Mouse (Mus musculus) layer of hippocampus, adult 18-20 months (tissue): ENCODE results near the gene Epn2. TPM values are rescaled to one million over a fixed set of nuclear protein-coding genes. Genes with fewer than 3 reads are reported as not detected.
A peak's percentile ranks its signal among the peaks of the same experiment; 100 is the strongest.
"Not testable (repeated sequence)": the region's sequence is repeated elsewhere in the genome, so short reads cannot be mapped to it uniquely, and the experiment has no call there.

Experiments
- DNase-seq, 2 experiments: peaks; one replicate each; pipeline ENCODE4 v3.0.0; 2022; ENCODE audit warnings: low spot score in 2 of 2
- total RNA-seq, 2 experiments: library from RNA; stranded (reverse); gene quantifications; 2 replicates each; pipeline ENCODE4 v1.2.3; 2021

The Epn2 gene
- total RNA-seq, 2 experiments from 2014 or later = 173 to 181 TPM

DNA sequence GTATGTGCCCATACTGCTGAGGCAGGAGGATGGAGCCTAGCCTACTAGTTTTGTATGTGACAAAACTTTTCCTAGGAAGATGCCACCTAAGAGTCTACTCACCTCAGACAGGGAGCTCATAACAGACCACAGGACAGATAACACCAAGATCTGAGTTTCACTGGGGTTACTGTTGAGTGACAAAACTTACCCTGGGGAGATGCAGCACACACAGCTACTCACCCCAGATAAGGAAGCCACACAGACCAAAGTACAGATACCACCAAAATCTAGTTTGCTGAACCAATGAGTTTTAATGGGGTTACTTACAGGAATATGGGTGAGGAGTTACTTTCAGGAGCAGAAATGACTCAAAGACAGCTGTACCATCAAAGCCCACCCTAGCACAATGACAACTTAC, 13.6 kb upstream of the Epn2 start:
- no peak for DNase-seq

DNA sequence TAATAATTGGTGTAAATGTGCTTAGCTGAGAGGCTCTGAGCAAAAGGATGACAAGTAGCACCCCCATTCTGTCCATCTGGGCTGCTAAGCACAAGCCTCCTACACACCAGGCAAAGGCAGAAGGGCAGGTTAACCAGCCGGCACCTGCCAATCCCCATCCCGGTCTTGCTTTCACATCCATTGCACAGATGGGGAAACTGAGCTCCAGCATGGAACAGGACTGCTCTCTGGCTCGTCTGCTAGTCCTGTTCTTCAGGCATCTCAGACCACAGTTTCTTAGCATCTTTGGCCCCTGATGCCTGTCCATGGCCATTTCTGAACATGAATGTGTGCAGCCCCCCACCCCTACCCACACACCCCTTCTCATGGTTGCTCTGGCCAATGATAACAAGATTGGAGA, 12.6 kb upstream of the Epn2 start:
- no peak for DNase-seq

- peak in 1 of 2 experiments; percentile 70 for DNase-seq
Measured at GRCm38 (mm10) chr11:61590516-61591213, 11.2 kb upstream of the Epn2 start.

GRCm38 (mm10) chr11:61585421-61585820, 5.9 kb upstream of the Epn2 start:
- DNase-seq = no peak

DNA sequence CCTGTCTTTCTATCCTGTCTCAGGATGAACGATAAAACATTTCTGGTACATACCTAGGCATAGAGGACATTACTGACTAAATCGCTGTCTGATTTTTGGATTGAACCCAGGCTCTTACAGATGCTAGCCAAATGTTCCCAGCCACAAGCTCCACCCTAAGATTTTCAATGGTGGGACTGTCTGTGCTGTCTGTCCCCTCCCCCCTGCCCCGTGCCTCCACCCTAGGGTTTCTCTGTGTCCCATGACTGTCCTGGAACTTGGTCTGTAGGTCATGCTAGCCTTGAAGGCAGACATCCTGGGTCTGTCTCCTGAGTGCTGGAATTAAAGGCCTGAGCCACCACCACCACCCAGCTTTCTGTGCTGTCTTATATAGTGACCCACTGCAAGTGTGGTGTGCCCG, 5.3 kb upstream of the Epn2 start:
- no peak for DNase-seq

DNA sequence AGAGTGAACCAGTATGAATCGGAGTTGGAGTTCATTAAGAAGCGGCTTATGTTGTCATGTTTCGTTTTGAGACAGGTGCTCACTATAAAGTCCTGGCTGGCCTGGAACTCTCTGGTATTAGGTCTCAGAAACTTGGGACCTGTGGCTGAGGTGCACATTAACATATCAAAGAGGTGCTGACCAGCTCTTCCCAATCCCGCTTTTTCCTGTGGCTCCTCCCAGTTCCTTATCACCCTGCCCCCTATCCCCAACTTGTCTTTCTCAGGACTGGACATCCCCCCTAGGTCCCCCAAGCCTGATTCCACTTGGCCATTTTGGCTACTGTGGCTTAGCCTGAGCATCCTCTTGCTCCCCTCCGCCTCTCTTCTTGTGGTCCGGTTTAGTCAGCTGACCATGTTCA, 4.6 kb upstream of the Epn2 start:
- DNase-seq = no peak

GRCm38 (mm10) chr11:61582808-61583207, 3.3 kb upstream of the Epn2 start:
- not testable (repeated sequence) for DNase-seq

GRCm38 (mm10) chr11:61579878-61580381, 443 bp upstream of the Epn2 start:
- no peak for DNase-seq

GRCm38 (mm10) chr11:61578541-61578982, 925 bp downstream of the Epn2 start:
- peak in 1 of 2 experiments; percentile 36 for DNase-seq

DNA sequence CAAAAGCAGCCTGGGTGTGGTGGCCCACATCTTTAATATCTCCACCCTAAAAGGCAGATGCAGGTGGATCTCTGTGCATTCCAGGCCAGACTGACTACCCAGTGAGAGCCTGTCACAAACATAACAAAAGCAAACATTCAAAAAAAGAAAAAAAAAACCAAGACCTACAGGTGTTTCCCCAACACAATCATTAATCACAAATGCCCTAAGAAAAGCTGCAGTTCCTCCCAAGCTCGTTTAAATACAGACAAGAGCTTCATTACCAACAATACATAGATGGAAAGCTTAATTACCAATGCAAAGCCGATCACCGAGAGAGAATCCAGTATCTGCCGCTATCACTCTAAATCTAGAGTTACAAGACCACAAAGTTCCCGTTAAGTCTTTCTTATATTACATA, 1.5 kb downstream of the Epn2 start:
- no peak for DNase-seq

- DNase-seq = no peak
Measured at GRCm38 (mm10) chr11:61577349-61577748, 2.1 kb downstream of the Epn2 start.

- no peak for DNase-seq
Measured at GRCm38 (mm10) chr11:61573266-61573665, 6.2 kb downstream of the Epn2 start.

GRCm38 (mm10) chr11:61571225-61571624, 8.3 kb downstream of the Epn2 start:
- DNase-seq = no peak

DNA sequence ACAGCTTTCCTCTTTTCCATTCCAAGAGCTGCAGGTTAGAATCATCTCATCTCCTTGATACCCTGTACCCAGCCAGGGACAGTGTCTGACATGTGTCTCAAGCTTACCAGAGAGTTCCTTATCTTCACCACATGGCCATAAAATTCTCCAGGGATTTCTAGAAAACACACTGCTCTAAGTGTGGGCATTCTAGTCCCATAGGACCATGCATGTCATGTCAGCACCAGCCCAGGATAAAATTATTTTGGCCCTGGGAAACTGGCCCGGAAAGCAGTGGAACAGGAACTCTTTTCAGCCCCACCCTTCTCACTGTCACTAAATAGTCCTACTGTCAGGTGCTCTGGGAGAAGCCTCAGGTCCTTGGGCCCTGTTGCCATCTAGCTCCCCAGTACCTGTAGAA, 9.8 kb downstream of the Epn2 start:
- no peak for DNase-seq

DNA sequence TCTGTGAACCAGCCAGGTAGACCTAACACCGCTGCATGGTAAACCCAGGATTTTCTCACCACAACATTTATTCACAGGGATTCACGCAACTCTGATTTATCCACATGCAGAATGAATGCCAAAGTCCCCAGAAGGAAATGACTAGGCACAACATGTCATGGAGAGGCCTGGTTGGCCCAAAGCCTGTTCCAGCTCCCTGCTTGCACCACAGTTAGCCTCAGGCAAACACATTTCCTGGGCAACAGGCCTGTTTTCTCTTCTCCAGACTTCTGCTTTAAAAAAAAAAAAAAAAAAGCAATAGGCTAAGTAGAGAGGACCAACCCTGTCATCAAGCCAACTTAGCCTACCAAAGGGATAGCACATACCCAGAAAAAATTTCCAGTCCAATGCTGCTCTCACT, 14.9 kb downstream of the Epn2 start:
- DNase-seq = peak in 1 of 2 experiments; percentile 59

DNA sequence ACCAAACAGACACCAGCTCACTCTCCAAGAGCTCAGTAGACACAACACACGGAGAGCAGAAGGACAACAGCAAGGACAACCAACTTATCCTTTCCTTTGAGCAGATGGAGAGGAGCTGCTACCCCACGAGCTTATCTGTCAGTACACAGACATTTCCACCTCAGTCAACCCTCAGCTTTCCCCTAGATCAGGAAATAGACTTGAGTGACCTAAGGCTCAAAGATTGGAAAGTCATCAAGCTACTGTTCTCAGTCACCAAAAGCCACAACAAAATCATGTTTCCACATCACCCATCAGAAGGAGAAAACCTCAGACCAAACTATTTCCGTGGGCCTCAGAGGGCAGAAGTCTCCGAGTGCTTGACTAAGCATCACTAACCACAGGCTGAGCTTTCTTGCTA, 15.5 kb downstream of the Epn2 start:
- no peak for DNase-seq

- DNase-seq = no peak
Measured at GRCm38 (mm10) chr11:61562421-61562820, 17.1 kb downstream of the Epn2 start.

DNA sequence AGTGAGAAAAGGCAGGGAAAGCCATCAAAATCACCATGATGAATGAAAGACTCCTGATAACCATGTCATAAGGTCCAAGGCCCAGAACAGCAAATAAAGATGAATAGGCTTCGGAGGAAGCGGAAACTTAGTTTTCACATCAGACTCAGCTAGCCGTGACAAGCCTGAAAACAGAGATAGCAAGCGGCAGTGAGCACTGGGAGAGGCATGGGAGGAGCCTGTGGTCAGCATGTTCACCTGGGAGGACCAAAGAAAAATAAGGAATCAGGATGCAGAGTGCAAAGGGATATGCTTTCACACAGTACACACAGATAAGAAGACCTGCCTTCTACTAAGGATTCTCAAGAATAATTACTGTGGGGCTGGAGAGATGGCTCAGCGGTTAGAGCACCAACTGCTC, 19.9 kb downstream of the Epn2 start:
- no peak for DNase-seq

DNA sequence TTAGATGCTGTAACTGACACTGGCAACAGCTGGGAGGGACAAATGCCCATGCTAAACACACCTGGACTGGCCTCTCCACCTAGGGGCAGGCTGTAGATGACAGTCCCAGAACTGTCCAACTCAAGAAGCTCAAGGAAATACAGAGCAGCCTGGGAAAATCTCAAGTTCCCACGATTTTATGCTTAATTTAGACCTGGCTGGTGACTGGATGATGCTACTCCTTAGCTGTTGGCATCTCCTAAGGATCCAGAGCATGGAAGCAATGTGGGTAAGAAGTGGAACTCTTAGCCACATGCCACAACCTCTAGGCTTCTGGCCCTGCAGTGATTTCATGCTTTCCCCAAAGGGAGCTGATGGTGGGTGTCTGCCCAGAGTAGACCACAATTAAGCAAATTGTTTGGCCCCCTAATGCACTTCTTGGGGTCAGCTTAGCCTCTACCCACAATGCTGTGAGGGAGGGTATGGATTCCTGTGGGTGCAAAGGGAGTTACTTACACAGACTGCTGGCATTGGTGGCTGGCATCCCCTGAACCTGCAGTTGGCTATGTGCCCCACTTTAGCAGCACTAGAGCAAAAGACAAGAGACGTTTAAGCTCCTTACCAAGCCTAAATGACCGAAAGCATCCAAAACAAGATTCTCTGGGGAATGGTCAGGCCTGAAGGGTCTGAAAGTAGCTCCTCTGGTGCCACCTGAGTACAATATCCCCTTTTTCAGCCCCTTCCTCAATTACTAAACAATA, 26.3 kb downstream of the Epn2 start:
- no peak for DNase-seq

GRCm38 (mm10) chr11:61550631-61551030, 28.9 kb downstream of the Epn2 start:
- DNase-seq = no peak

DNA sequence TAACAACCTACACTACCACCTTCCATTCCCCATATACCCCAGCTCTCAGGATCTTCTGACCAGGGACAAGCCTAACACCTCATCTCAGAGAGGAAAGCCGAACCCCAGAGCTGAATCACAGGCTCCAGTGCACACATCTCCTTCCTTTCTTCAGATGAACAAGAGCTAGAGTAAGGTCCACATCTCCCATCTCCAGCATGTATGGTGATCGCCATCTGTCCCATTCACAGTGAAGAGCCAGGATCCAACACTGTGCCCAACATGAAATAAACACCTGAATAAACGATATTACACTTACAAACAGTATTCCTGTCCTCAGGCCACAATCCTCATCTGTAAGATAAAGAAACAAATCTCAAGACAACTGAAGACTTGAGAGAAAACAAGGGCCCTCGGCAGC, 31.8 kb downstream of the Epn2 start:
- DNase-seq = no peak

- no peak for DNase-seq
Measured at GRCm38 (mm10) chr11:61546452-61546851, 33.0 kb downstream of the Epn2 start.

GRCm38 (mm10) chr11:61545586-61545985, 33.9 kb downstream of the Epn2 start:
- DNase-seq = no peak
